26 mouse cellular contexts compared by ENCODE assay signal in the genomic region with DNA sequence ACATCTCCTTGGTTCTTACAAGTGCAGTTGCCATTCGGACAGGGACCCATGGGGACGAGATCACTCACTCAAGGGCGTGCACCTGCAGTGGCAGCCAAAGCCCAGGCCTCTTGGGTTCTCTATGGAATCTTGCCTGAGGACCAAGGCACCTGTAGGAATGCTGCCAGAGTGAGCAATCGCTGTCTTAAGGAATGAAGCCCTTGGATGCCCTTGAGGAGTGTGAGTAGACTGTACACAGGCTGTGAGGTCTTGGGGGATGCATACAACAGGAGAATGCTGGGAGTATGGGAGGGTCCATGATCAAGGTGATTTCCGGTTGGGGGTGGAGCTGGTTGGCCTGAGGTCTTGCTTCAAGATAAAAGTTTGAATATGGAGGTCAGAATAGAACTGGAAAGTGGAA. TPM values are rescaled to one million over a fixed set of nuclear protein-coding genes. Genes with fewer than 3 reads are reported as not detected.
"Had no signal": no experiment of that assay in that cellular context is flagged by ENCODE, and none has a peak within 500 bp of the region (broad histone marks: within the 10 kb centered on the region; RNA-seq: fewer than 3 reads in every experiment).

No protein-coding gene starts in this region.

- H3K9ac ChIP-seq: liver, embryonic 13.5 days; liver, embryonic 15.5 days; liver, postnatal 0 days; lung, embryonic 15.5 days; midbrain, embryonic 12.5 days; neural tube, embryonic 12.5 days had no signal

- H3K4me1 ChIP-seq: liver, embryonic 13.5 days; liver, embryonic 15.5 days had no signal

- H3K36me3 ChIP-seq: liver, embryonic 13.5 days; liver, embryonic 15.5 days; lung, embryonic 15.5 days; midbrain, embryonic 12.5 days; neural tube, embryonic 12.5 days had no signal

- H3K4me3 ChIP-seq: liver, embryonic 13.5 days; liver, embryonic 15.5 days; lung, embryonic 15.5 days; megakaryocyte, embryonic 14.5 days; midbrain, embryonic 12.5 days; neural tube, embryonic 12.5 days had no signal

- H3K9me3 ChIP-seq: liver, embryonic 13.5 days; liver, embryonic 15.5 days; lung, embryonic 15.5 days; midbrain, embryonic 12.5 days; neural tube, embryonic 12.5 days had no signal

- DNase-seq: liver, embryonic 13.5 days; liver, postnatal 0 days; lung, adult 2 months; lung, postnatal 14 days; lung, postnatal 36 days; midbrain, embryonic 14.5 days; retina, postnatal 1 day; right cerebral cortex, adult 18-20 months; right cerebral cortex, postnatal 25 days; right cerebral cortex, postnatal 4 days; spleen, adult 18-20 months; thymus, adult 18-20 months; thymus, postnatal 14 days; thymus, postnatal 36 days had no signal

- ATAC-seq: liver, postnatal 0 days had no signal

- H3K27ac ChIP-seq: liver, embryonic 13.5 days; liver, embryonic 15.5 days; lung, embryonic 15.5 days; macrophage; midbrain, embryonic 12.5 days; neural tube, embryonic 12.5 days had no signal

- H3K4me2 ChIP-seq: liver, embryonic 13.5 days; liver, embryonic 15.5 days; lung, embryonic 15.5 days; midbrain, embryonic 12.5 days; neural tube, embryonic 12.5 days had no signal

- H3K27me3 ChIP-seq: liver, embryonic 13.5 days; liver, embryonic 15.5 days; lung, embryonic 15.5 days; neural tube, embryonic 12.5 days had no signal

RNA-seq across cellular contexts. Expression of gene Ankar, which starts 41.0 kb away (rescaled TPM):
- polyA plus RNA-seq: liver, embryonic 13.5 days; liver, embryonic 15.5 days; liver, postnatal 0 days; lung, adult 2 months; lung, embryonic 15.5 days; macrophage; midbrain, embryonic 12.5 days; midbrain, embryonic 14.5 days; midbrain, postnatal 0 days; neural tube, embryonic 12.5 days; neural tube, embryonic 14.5 days; small intestine, adult 2 months; stomach, embryonic 14.5 days; stomach, embryonic 16.5 days; thymus, postnatal 0 days had no signal
